9 mouse cellular contexts compared by ENCODE assay signal in the genomic region with DNA sequence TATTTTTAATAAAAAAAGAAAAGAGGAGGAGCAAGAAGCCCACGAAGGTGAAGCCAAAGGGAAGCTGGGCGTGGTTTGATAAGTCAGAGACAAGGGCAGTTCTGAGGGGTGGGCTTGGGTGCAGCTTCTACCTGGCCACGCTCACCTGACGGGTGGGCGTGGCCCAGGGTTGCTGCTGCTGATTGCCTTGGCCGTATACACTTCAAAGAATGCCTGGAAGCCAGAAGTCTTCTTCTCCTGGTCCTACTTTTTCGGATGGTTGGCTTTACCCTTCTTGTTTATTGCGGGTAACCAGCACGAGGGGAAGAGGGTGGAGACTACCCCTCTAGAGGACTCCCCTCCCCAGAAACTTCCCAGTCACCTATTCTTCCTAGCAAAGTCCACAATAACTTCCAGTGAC. TPM values are rescaled to one million over a fixed set of nuclear protein-coding genes. Genes with fewer than 3 reads are reported as not detected.
DNase-seq lines count a peak whose midpoint lies in the region; ATAC-seq lines count a peak whose summit lies in the region.
"Had no signal": no experiment of that assay in that cellular context is flagged by ENCODE, and none has a peak within 500 bp of the region (broad histone marks: within the 10 kb centered on the region; RNA-seq: fewer than 3 reads in every experiment).

No protein-coding gene starts in this region.

- 18% methylated on average over 9 of the region's 9 CpGs for WGBS in liver, embryonic 15.5 days (ENCODE audit: insufficient replicate concordance)

- peak overlapping the region; percentile 99 for H3K4me2 ChIP-seq in liver, embryonic 15.5 days

- H3K4me1 ChIP-seq in erythroblast, embryonic 14.5 days (ENCODE audit: control insufficient read depth), result peaks cover 39% of the 10 kb centered on the region
- H3K4me1 ChIP-seq in liver, embryonic 15.5 days (replicated peaks), result peaks cover 54% of the 10 kb centered on the region

- no peaks in the 10 kb centered on the region for H3K27me3 ChIP-seq in erythroblast, embryonic 14.5 days (ENCODE audit: control insufficient read depth)
- H3K27me3 ChIP-seq in liver, embryonic 15.5 days, result no peaks in the 10 kb centered on the region
- H3K27me3 ChIP-seq: CH12.LX had no signal

- peak overlapping the region; percentile 91 for H3K27ac ChIP-seq in liver, embryonic 15.5 days (replicated peaks)

- no peak for ATAC-seq in erythroblast, adult 5-6 weeks (replicated peaks; ENCODE audit: low FRiP score, poor library complexity, severe bottlenecking)
- no peak for ATAC-seq in liver, embryonic 15.5 days (ENCODE audit: insufficient read depth)

- H3K4me3 ChIP-seq in erythroblast, embryonic 14.5 days (replicated peaks), result peak overlapping the region; percentile 83
- peak overlapping the region; percentile 75 for H3K4me3 ChIP-seq in liver, embryonic 15.5 days (replicated peaks)

- peak; percentile 19 for DNase-seq in thymus, postnatal 14 days
- DNase-seq in thymus, postnatal 4 days, result no peak
- DNase-seq in right cerebral cortex, adult 18-20 months, result no peak
- DNase-seq in left cerebral cortex, adult 8-10 months (ENCODE audit: low spot score in 2 of 2), result no peak
- DNase-seq in right cerebral cortex, postnatal 4 days, result no peak

- H3K9ac ChIP-seq in liver, embryonic 15.5 days, result peak overlapping the region; percentile 61

- no peaks in the 10 kb centered on the region for H3K9me3 ChIP-seq in erythroblast, embryonic 14.5 days (ENCODE audit: control insufficient read depth, low read length)
- H3K9me3 ChIP-seq in liver, embryonic 15.5 days (replicated peaks), result no peaks in the 10 kb centered on the region

- no peaks in the 10 kb centered on the region; the same call in 1 of the 2 replicates for H3K36me3 ChIP-seq in erythroblast, embryonic 14.5 days (ENCODE audit: control insufficient read depth)
- H3K36me3 ChIP-seq in liver, embryonic 15.5 days (replicated peaks), result no peaks in the 10 kb centered on the region

RNA-seq across cellular contexts. Expression of gene Etfb, which starts 1.2 kb away (rescaled TPM):
- 8.9 and 11.8 TPM in 2 replicates for polyA plus RNA-seq in erythroblast, embryonic 14.5 days (2012)
- 38.8 and 72.3 TPM in 2 replicates for total RNA-seq in erythroblast, adult 5-6 weeks (2015; ENCODE audit: low replicate concordance)
- total RNA-seq in erythroblast, adult 5-6 weeks (2017; ENCODE audit: low replicate concordance), result 73.2 and 98.0 TPM in 2 replicates
- polyA plus RNA-seq in liver, embryonic 15.5 days (2015; fragmentation: Nextera tagmentation; extraction: Ambion mirVana), result 283 and 325 TPM in 2 replicates
- 10 to 100 TPM; 52.0 to 61.0 (median 58.8) TPM for total RNA-seq in left cerebral cortex, adult 8-10 months (2022)

RNA-seq across cellular contexts. Expression of gene Gm45233, which starts 1.2 kb away (rescaled TPM):
- not detected in 2 replicates for polyA plus RNA-seq in erythroblast, embryonic 14.5 days (2012)
- not detected in 2 replicates for total RNA-seq in erythroblast, adult 5-6 weeks (2015; ENCODE audit: low replicate concordance)
- total RNA-seq in erythroblast, adult 5-6 weeks (2017; ENCODE audit: low replicate concordance), result not detected in 2 replicates
- not detected in 2 replicates for polyA plus RNA-seq in liver, embryonic 15.5 days (2015; fragmentation: Nextera tagmentation; extraction: Ambion mirVana)
- 1 to 10 TPM in 1 of 4 experiments, under 1 TPM in 1, not detected in 2; 0.64 to 2.2 TPM for total RNA-seq in left cerebral cortex, adult 8-10 months (2022)
- total RNA-seq: CH12.LX had no signal

RNA-seq across cellular contexts. Expression of gene Cldnd2, which starts 2.1 kb away (rescaled TPM):
- polyA plus RNA-seq in erythroblast, embryonic 14.5 days (2012), result not detected in 2 replicates
- not detected in 2 replicates for total RNA-seq in erythroblast, adult 5-6 weeks (2015; ENCODE audit: low replicate concordance)
- not detected in 2 replicates for total RNA-seq in erythroblast, adult 5-6 weeks (2017; ENCODE audit: low replicate concordance)
- polyA plus RNA-seq in liver, embryonic 15.5 days (2015; fragmentation: Nextera tagmentation; extraction: Ambion mirVana), result not detected in 2 replicates
- not detected for total RNA-seq in left cerebral cortex, adult 8-10 months (2022)
- total RNA-seq: CH12.LX had no signal

RNA-seq across cellular contexts. Expression of gene Nkg7, which starts 5.8 kb away (rescaled TPM):
- not detected in 2 replicates for polyA plus RNA-seq in erythroblast, embryonic 14.5 days (2012)
- total RNA-seq in erythroblast, adult 5-6 weeks (2015; ENCODE audit: low replicate concordance), result 157 and 163 TPM in 2 replicates
- 21.2 and 38.3 TPM in 2 replicates for total RNA-seq in erythroblast, adult 5-6 weeks (2017; ENCODE audit: low replicate concordance)
- polyA plus RNA-seq in liver, embryonic 15.5 days (2015; fragmentation: Nextera tagmentation; extraction: Ambion mirVana), result 17.0 and 17.5 TPM in 2 replicates
- not detected for total RNA-seq in left cerebral cortex, adult 8-10 months (2022)
- total RNA-seq: CH12.LX had no signal

RNA-seq across cellular contexts. Expression of gene Lim2, which starts 15.2 kb away (rescaled TPM):
- polyA plus RNA-seq in erythroblast, embryonic 14.5 days (2012), result not detected in 2 replicates
- 0.63 TPM in 1 of 2 replicates, not detected in the other for total RNA-seq in erythroblast, adult 5-6 weeks (2015; ENCODE audit: low replicate concordance)
- not detected in 2 replicates for total RNA-seq in erythroblast, adult 5-6 weeks (2017; ENCODE audit: low replicate concordance)
- polyA plus RNA-seq in liver, embryonic 15.5 days (2015; fragmentation: Nextera tagmentation; extraction: Ambion mirVana), result not detected in 2 replicates
- total RNA-seq in left cerebral cortex, adult 8-10 months (2022), result not detected
- total RNA-seq: CH12.LX had no signal
